Mouse (Mus musculus) cerebellum, adult 11 months (tissue): Measurements from ENCODE around the gene H2-M10.4.
"Not testable (repeated sequence)": the region's sequence is repeated elsewhere in the genome, so short reads cannot be mapped to it uniquely, and the experiment has no call there.

Source experiments
- DNase-seq: peaks from one replicate; pipeline ENCODE4 v3.0.0; 2022

Gene H2-M10.4

DNA sequence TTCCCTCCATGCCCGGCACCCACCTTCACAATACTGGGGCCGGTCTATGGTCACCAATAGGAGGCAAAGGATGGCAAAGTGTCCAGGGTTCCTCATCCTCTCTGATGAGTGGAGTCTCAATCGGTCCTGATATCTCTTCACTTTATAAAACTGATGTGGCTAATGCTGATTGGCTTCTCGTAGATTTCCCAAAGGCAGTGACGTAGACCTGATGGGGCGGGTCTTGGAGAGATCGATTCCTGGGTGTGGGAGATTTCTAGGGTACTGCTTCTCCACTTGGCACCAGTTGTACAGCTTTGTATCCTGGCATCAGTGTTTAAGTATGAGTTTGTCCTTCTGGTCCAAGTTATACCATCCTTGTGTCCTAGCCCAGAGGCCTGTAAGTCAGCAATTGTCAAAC is at the start of gene H2-M10.4:
TSS of gene H2-M10.4 (minus strand) at position 101 of the 400 bp plus-strand sequence.
- DNase-seq: no peak

GRCm38 (mm10) chr17:36503910-36504309 is 41.8 kb upstream of the H2-M10.4 start:
- DNase-seq: no peak

DNA sequence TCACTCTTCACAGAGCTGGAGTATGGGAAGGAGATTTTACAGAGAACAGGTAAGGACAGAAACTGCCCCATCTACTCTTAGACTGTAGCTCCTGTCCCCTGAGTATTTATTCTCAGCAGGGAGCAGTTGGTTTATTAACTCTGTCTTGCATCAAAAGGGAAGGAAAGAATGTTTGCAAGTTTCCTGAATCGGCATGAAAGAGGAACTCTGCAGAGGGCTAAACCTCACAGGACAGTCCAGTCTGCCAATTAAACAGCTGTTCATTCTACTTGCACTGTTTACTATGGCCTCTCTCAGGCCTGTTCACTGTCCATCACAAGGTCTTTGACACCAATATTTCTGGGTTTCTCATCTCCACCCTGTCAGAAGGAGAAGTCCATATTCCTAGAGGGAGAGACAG is 38.3 kb upstream of the H2-M10.4 start:
- DNase-seq: no peak

- DNase-seq: not testable (repeated sequence)
Measured at GRCm38 (mm10) chr17:36488181-36488580, 26.0 kb upstream of the H2-M10.4 start.

DNA sequence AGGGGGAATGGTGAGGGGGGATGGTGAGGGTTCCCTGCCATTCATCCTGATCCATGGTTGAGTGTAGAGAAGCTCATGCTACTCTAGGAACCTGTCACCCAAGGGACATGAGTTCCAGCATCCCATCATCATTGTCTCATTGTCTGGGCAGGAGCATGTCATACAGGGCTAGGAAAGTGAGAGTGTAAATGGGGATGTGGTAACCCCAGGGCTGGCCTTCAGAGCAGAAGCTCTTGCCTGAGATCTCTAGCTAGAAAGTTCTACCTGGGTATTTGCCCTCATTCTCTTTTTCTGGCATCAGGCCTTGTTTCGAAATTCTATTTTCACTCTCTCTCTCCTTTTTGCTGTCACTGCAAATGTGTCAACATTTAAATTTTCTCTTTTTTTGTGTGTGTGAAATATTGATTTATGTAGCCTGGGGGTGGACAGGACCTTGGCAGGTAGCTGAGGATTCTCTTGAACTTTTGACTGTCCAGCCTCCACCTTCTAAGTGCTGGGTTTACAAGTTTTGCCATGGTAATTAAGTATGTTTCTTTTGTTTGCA is 24.6 kb upstream of the H2-M10.4 start:
- no peak for DNase-seq

DNA sequence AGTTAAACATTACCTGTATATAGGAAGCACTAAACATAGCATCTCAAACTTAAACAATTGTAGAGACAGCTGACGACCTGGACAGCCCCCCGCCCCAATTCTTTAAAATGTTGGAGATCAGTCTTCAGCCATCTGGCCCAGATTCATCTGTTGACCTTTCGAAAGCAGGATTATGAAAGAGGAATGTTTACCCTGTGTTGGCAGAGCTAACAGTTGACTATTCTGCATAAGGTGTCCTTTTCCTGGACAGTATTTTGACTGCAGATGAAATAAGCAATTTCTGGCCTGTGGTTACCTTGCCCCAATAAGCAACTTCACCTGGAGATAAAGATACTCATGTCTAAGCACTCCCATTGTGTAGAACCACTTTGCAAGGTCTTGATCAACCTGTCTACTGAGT is 21.7 kb upstream of the H2-M10.4 start:
- DNase-seq: no peak

DNA sequence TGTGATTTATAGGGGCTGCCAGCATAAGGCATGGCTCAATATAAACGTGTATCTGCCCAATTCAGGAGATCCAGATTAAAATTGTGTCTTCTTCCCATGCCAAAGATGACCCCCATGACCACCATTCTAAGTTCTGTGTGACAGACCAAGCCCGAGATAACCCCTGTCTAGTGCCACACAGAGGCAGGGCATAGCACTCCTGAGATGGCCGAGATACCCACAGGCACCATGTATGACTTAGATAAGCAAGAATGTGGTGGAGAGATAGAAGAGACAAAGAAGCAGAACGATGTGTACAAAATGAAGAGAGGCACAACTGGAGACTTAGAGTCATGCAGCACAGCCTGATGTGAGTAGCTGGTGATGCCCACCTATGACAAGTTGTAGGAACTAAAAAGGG is 5.9 kb downstream of the H2-M10.4 start:
- DNase-seq: no peak

DNA sequence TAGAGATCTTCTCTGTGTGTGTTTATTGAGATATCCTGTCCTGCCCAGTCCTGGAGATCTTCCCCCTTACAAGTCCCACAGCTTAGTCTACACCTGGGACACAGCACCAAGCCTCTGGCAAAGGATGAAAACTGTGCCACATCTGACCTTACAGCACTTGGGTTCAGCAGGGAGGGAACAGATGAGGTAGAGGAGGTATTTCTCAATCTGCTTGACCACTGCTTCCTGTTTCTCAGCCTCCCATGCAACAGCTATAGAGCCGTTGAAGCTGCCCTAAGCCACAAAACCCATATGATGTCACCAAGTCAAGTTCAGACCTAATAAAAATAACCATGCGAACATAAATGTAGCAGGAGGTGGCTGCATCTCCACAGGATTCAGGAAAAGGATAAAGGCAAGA is 30.7 kb downstream of the H2-M10.4 start:
- DNase-seq: no peak

GRCm38 (mm10) chr17:36418091-36418754 is 43.9 kb downstream of the H2-M10.4 start:
- DNase-seq: peak; percentile 12

DNA sequence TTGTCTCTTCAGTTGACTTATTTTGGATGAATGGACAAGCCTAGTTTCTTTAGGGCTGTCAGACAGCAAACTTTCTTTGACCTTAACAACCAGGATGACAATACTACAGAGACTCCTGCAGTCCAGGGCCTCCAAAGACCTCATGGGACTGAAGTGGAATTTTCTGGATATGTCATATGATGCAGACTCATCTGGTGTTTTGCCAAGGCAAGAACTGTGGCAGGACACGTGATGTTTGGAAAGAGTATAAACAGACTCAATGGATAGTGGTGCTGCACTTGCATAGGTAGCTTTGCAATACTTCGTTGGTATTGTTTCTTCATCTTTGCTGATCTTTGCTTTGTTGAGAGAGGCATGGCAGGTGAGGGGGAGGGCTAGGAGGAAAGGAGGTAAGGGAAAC is 44.7 kb downstream of the H2-M10.4 start:
- DNase-seq: no peak

DNA sequence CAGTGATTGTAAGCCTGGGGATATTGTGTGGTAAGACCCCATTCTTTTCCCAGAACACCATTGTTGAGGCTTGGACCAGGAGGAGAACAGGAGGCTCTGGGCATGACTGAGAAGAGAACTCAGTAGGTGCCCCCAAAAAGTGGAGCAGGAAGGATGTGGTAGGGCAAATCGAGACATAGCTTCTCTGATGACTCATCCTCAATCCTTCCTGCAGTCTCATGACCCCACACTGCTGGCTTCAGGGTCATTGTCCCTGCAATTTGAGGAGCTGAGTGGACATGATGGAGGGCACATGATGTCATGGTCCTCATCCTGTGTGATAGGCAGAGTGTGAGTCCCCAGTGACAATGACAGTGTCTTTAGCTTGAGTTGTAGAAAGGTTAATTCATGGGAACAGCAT is 46.7 kb downstream of the H2-M10.4 start:
- DNase-seq: no peak

GRCm38 (mm10) chr17:36414361-36414760 is 47.8 kb downstream of the H2-M10.4 start:
- no peak for DNase-seq
